ENCODE assay signal across 19 mouse cellular contexts in the genomic region with DNA sequence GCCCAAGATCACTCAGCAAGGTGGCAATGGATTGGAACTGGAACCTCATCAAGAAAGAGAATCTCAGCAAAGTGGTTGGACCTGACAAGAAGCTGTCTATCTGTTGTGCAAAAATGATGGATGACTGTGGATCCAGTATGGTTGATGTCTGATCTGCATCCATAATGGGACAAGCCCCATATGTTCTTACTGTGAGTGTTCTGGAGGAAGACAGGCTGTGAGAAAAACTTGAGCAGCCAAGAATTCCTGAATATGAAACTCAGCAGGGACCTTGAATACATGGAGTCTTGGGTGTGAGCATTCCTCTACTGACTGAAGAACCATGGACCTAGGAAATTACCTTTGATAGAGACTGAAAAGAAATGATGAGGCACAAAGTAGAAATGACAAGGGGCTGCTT. TPM values are rescaled to one million over a fixed set of nuclear protein-coding genes. Genes with fewer than 3 reads are reported as not detected.
DNase-seq lines count a peak whose midpoint lies in the region; ATAC-seq and TF ChIP-seq lines count a peak whose summit lies in the region.
"Had no signal": no experiment of that assay in that cellular context is flagged by ENCODE, and none has a peak within 500 bp of the region (broad histone marks: within the 10 kb centered on the region; RNA-seq: fewer than 3 reads in every experiment).

No protein-coding gene starts in this region.

- DNase-seq in frontal cortex, postnatal 14 days (ENCODE audit: low spot score in 2 of 2), result no peak
- peak; percentile 6 for DNase-seq in lung, postnatal 0 days (ENCODE audit: low spot score)
- DNase-seq in lung, postnatal 10 days, result no peak
- no peak for DNase-seq in midbrain, embryonic 10.5 days (ENCODE audit: low spot score)
- DNase-seq: adrenal gland, adult 2 months; adrenal gland, postnatal 10 days; adrenal gland, postnatal 25 days; cerebellum, adult 11 months; cerebellum, adult 18-20 months; cerebellum, adult 8-10 months; cerebellum, adult 9-11 months; cerebellum, postnatal 14 days; cerebellum, postnatal 36 days; embryo, embryonic 11 days had no signal

- ATAC-seq in frontal cortex, adult (ENCODE audit: low TSS enrichment), result peak; percentile 69
- ATAC-seq in lung, postnatal 0 days, result no peak
- ATAC-seq: forebrain, embryonic 13.5 days; forebrain, embryonic 16.5 days had no signal

- no peaks in the 10 kb centered on the region for H3K27me3 ChIP-seq in lung, postnatal 0 days (replicated peaks; ENCODE audit: insufficient read depth, low read length)
- H3K27me3 ChIP-seq in midbrain, embryonic 10.5 days (ENCODE audit: low read depth, poor library complexity, severe bottlenecking), result no peaks in the 10 kb centered on the region
- H3K27me3 ChIP-seq: embryonic facial prominence, embryonic 13.5 days; embryonic facial prominence, embryonic 15.5 days; forebrain, embryonic 13.5 days had no signal

- H3K4me3 ChIP-seq in lung, postnatal 0 days (ENCODE audit: low read depth, low read length), result no peak overlapping the region
- H3K4me3 ChIP-seq in midbrain, embryonic 10.5 days, result no peak overlapping the region
- H3K4me3 ChIP-seq: embryonic facial prominence, embryonic 13.5 days; embryonic facial prominence, embryonic 15.5 days; forebrain, embryonic 13.5 days had no signal

- H3K4me2 ChIP-seq in lung, postnatal 0 days (replicated peaks; ENCODE audit: low read depth, low read length), result no peak overlapping the region
- H3K4me2 ChIP-seq: embryonic facial prominence, embryonic 13.5 days; embryonic facial prominence, embryonic 15.5 days; forebrain, embryonic 13.5 days had no signal

- TF ChIP-seq EP300 in lung, postnatal 0 days (IDR thresholded peaks at IDR 0.05), result no peak

- no peaks in the 10 kb centered on the region for H3K9me3 ChIP-seq in lung, postnatal 0 days (ENCODE audit: low read length)
- H3K9me3 ChIP-seq in midbrain, embryonic 10.5 days (replicated peaks), result no peaks in the 10 kb centered on the region
- H3K9me3 ChIP-seq: embryonic facial prominence, embryonic 13.5 days; embryonic facial prominence, embryonic 15.5 days; forebrain, embryonic 13.5 days had no signal

- H3K27ac ChIP-seq in lung, postnatal 0 days (ENCODE audit: low read length), result no peak overlapping the region
- no peak overlapping the region for H3K27ac ChIP-seq in midbrain, embryonic 10.5 days (replicated peaks)
- H3K27ac ChIP-seq: embryonic facial prominence, embryonic 13.5 days; embryonic facial prominence, embryonic 15.5 days; forebrain, embryonic 13.5 days had no signal

- H3K36me3 ChIP-seq in lung, postnatal 0 days (ENCODE audit: insufficient read depth, low read length), result no peaks in the 10 kb centered on the region
- H3K36me3 ChIP-seq in midbrain, embryonic 10.5 days, result no peaks in the 10 kb centered on the region
- H3K36me3 ChIP-seq: embryonic facial prominence, embryonic 13.5 days; embryonic facial prominence, embryonic 15.5 days had no signal

- no peak overlapping the region for H3K9ac ChIP-seq in lung, postnatal 0 days (replicated peaks; ENCODE audit: low read depth)
- H3K9ac ChIP-seq: embryonic facial prominence, embryonic 13.5 days; embryonic facial prominence, embryonic 15.5 days; forebrain, embryonic 13.5 days had no signal

- no peaks in the 10 kb centered on the region for H3K4me1 ChIP-seq in lung, postnatal 0 days (ENCODE audit: insufficient read depth, low read depth, low read length)
- H3K4me1 ChIP-seq in midbrain, embryonic 10.5 days, result peaks cover 15% of the 10 kb centered on the region
- H3K4me1 ChIP-seq: forebrain, embryonic 13.5 days had no signal

- no peak for TF ChIP-seq CTCF in lung, postnatal 0 days (IDR thresholded peaks at IDR 0.05)

RNA-seq across cellular contexts. Expression of a gene that starts 32.3 kb away (rescaled TPM):
- polyA plus RNA-seq in lung, postnatal 0 days (2015; fragmentation: Nextera tagmentation; extraction: Ambion mirVana), result 44.2 and 45.2 TPM in 2 replicates
- 2.9 and 3.4 TPM in 2 replicates for polyA plus RNA-seq in midbrain, embryonic 10.5 days (2016; fragmentation: Nextera tagmentation; extraction: Ambion mirVana)

Comparison
In these comparisons a context has a peak if more than half of its experiments do, and no peak if none do; other contexts are left out.
1. RNA of a gene that starts 32.3 kb away (polyA plus RNA-seq): 44.2 to 45.2 TPM in lung, postnatal 0 days; 2.9 to 3.4 TPM in midbrain, embryonic 10.5 days; every median in the first group is over 10 times any median in the second.